Mouse (Mus musculus) induced T-regulatory cell, adult 2 months (primary cell): Measurements from ENCODE around the gene Cks1b.

Source experiments
- DNase-seq: peaks from one replicate; pipeline ENCODE4 v3.0.0-alpha.2; 2012; ENCODE audit warnings: low read depth

The Cks1b gene

DNA sequence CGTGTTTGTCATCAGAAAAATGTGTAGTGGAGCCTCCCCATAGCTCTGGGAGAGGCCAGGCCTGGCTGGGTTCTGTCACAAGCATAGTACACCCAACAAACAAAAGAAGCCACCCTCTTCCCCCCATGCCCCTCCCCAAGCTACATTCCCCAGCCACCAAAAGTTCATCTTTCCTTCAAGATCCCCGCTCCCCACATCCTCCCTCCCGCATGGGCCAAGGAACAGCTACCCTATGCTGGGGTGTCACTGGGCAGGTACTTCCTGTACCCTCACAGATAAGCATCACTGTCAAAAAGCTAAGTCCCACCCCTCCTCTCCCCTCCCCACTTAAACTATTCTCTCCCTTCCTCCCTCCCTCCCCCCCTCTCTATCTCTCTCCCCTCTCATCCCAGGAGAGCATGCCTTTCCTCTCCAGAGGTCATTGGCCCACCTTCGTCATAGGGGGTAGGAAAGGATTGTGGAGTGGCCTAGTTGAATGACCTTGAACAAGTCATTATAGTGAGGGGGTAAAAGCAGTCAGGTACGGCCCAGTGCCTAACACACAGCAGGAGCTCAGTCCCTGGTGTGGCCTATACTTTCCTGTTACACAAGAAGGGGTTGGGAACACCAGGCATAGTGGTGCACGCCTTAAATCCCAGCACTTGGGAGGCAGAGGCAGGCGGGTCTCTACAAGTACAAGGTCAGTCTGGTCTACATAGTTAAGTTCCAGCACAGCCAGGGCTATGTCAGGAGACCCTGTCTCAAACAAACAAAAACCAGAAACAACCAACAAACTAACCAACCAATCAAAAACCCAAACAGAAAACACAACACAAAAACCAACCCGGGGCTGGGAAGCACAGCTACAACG is 35.9 kb downstream of the Cks1b start:
- DNase-seq: peak; percentile 64

DNA sequence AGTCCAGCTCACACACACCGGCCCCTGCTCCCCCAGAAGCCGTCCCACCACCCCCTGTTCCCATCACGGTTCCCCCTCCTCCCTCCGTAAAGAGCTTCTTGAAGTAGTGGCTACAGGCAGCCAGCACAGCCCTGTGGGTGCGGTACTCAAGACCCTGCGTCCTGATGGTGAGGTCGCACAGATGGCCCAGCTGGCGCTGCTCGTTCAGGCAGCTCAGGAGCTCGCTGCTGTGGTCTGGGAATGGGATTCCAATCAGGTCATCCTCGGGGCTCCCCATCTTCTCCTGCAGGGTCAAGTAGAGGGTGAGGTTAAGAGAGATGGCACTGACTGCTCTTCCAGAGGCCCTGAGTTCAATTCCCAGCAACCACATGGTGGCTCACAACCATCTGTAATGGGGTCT is 37.0 kb downstream of the Cks1b start:
- DNase-seq: no peak

GRCm38 (mm10) chr3:89380711-89381110 is 37.5 kb downstream of the Cks1b start:
- DNase-seq: no peak

DNA sequence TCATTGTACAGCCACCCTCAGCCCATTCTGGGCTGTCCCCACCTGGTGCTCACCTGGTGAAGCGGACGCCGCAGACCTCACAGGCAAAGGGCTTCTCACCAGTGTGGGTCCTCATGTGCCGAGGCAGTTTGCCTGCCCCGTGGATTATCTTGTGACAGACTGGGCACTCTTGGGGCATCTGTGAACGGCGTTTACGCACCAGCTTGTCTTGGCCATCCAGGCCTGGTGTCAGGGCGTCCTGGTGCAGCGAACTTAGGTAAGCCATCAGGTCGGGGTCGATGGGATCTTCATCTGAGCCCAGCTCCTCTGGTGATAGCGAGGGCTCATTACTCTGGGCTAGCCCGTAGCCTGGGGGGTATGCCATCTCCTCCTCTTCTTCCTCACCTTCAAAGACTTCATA is 37.9 kb downstream of the Cks1b start:
- DNase-seq: peak; percentile 17

GRCm38 (mm10) chr3:89379388-89380131 is 38.6 kb downstream of the Cks1b start:
- peak; percentile 28 for DNase-seq

GRCm38 (mm10) chr3:89378394-89379067 is 39.7 kb downstream of the Cks1b start:
- DNase-seq: peak; percentile 81

DNA sequence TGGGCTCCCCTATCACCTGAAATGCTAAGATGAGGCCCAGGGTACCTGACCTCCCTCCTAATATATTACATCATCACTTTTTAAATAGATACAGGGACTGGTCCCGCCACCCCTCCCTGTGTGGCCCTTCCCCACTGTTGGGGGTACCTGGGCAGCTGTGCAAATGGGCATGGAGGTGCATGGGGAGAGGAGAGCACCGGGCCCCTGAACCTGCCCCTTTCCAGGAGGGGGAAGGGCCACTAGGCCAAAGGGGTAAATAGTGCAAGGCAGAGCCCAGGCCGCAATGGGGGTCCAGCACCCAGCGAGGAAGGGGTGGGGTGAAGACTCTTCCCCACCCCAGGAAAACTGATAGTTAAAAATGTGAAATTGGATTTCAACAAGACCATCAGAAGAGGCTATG is 40.4 kb downstream of the Cks1b start:
- no peak for DNase-seq

GRCm38 (mm10) chr3:89373581-89374231 is 44.5 kb downstream of the Cks1b start:
- DNase-seq: peak; percentile 25

DNA sequence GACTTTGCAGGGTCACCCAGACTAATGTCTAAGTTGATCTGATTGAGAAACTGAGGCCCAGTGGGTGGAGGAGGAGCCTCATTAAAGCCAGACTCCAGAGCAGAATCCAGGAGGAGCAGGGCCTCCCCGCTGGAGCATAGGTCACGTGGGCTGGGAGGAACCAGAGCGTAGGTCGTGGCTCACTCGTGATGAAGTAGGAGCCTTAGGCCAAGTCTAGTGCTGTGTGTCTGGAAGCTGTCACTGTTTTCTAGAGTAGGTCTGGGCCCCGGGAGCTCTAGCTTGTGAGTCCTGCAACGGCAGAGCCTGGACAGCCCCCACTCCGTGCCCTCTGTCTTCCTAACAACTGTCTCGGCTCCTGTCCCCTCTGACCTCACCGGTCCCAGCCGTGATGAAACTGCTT is 50.8 kb downstream of the Cks1b start:
- no peak for DNase-seq

DNA sequence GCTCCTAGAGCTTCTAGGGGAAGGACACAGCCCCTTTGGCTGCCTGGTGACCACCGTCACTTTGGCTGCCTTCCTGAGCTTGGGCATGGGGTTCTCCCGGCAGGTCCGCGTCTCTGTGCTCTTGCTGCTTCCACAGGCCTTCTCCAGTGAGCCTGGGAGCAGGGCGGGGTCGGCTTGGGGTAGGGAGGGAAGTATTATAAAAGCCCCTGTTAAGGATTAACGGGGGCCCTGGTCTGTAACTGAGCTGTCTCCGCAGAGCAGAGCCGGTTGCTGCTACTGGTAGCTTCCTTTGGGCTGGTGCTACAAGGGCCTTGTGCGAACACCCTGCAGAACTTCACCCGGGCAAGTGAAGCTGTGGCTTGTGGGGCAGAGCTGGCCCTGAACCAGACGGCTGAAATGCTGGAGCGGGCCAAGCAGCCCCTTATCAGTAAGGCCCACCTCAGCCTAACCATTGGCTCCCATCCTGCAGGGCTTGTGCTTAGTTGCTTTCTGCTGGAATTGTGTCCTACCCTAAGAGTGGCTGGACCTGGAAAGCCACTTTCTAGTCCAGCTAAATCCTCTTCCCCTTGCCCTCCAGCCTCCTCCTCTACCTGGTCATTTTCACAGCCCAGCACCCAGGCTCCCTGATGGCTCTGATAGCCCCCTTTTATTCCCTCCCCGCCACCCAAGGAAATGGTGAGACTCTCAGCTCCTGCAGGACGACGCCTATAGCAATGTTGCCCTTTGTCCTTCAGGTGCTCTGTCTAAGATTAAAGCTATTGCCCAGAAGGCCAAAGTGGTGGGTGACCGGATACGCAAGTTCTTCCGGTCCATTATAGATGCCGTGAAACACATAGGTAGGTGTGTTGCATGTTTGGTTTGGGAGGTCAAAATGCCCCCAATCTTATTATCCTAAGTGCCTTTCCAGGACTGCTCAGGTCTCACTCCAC is 52.4 kb downstream of the Cks1b start:
- DNase-seq: no peak
